Mouse (Mus musculus) stomach, postnatal 0 days (tissue): ENCODE data around the gene Dgkg.

Source experiments
- CTCF ChIP-seq: IDR thresholded peaks from 2 replicates; pipeline ENCODE4 v1.5.1; 2016; ENCODE audit warnings: antibody characterized with exemption, low read depth, mild to moderate bottlenecking, moderate library complexity
- EP300 ChIP-seq: optimal IDR thresholded peaks from 2 replicates; pipeline ENCODE3; 2016; ENCODE audit warnings: antibody characterized with exemption

DNA sequence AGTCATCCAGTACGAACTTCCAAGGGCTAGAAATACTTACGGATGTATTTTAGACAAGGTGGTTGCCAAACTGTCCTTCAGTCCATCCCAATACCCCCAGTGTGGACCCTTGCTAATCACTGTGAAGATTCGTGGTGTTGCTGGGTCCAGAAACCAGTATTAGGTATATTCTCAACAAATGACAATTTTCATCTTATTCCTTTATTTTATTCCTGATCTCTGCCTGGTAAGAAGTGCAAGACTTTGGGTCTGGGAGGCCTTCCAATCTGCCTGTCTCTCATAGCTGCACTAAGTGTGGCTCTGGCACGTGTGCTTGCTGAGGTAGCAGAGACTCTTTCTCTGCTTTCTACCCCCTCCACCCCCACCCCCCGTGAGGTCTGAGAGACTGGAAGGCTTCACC, 156.5 kb downstream of the Dgkg start:
- TF ChIP-seq CTCF = no peak
- no peak for TF ChIP-seq EP300
